Mouse (Mus musculus) c-Kit-positive CD71-positive TER-119-negative erythroid progenitor cells, embryonic 14.5 days (primary cell): ENCODE measurements at regions not wholly inside any gene's neighbourhood (a gene's known extent, or its start where the extent isn't known, plus 50 kb on each side); places are given as distances from the start of the nearest gene placed in this dataset.
"Not testable (repeated sequence)": the region's sequence is repeated elsewhere in the genome, so short reads cannot be mapped to it uniquely, and the experiment has no call there.

Experiments used
- DNase-seq: peaks from one replicate; pipeline ENCODE4 v3.0.0-alpha.2; 2013; ENCODE audit warnings: low read depth

DNA sequence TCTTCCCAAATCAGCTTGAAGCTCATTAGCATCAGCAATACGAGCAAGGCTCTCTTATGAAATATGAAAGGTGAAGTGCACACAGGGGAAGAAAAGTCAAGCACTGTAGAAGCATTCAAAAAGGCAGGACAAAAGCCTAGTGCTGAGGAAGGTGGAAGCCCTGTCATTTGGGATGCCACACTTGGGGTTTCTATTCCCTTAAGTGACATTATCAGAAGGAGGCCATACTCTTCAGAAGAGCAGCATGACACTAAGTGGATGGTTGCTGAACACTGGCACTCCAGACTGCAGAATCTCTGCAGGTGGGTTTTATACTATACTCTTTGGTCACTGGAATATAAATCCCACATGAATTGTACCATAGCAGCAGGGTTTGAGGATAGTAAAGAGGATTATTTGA, 120.4 kb upstream of the Pcsk1 start:
- DNase-seq, result no peak

DNA sequence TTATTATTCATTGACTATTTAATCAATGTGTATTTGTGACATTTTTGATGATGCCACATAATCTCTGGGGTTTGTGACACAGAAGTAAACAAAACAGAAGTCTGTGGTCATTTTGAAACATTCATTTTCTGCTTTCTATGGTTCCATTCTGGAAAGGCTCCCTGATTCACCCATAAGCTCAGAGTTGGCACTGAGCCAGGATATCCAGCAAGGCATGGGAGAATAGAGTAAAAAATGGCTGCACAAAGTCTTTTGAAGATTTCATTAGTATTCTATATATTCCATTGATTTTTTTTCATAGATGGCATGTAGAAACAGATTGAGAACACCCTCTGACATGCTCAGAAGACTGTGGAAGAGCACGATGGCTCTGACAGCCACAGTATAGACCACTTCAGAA, 133.8 kb upstream of the Pcsk1 start:
- DNase-seq, result no peak

DNA sequence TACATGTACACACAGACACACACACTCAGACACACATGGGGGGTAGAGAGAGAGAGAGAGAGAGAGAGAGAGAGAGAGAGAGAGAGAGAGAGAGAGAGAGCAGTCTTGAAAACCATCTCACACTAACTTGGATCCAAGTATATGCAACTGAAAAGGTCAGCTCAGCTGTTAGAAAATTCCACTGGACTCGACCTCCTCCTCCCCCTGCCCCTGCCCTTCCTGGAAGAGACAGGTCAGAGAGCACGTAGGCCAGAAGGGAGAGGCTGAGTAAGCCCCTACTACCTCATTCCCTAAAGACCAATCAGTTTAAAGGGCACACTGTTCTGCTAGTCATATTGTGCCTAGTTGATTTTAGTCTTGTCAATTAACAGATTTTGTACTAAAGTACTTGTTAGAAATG, 105.0 kb upstream of the Cast start:
- not testable (repeated sequence) for DNase-seq

DNA sequence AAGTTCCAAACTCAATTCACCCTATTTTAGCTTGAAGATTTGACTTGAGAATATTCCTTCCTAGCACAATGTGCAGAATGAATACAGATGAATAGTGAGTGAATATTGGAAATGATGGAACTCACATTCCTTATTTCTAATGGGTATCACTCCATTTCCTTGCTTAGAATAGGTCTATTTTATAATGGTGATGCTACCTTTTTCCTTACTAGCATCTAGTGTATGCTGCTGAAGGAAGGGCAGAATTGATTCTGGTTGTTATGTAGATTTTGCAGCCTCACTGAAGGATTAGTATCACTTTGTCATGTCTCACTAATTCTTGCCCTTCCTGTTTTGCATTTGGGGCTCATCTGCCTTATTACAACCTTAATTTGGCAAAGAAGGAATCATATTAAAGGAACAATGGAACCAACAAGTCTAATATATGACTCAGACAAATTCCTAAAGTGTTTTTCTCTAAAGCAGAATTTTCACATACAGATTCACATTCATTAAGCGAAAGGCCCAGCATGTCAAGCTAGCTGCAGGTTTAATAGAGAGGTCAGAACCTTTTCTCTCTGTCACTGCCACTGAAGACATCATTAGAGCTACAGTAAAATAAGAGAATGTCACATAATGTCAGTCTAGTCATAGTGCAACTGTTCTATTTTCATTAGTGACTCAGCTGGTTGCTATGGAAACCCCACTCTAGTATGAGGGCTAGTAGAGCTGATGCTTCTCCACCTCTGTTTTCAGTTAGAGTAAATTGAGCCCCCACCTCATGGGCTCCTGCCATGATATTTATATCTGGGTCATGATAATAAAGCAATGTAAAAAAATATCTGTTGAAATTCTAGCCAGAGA, 94.8 kb upstream of the Cast start:
- DNase-seq, result no peak

DNA sequence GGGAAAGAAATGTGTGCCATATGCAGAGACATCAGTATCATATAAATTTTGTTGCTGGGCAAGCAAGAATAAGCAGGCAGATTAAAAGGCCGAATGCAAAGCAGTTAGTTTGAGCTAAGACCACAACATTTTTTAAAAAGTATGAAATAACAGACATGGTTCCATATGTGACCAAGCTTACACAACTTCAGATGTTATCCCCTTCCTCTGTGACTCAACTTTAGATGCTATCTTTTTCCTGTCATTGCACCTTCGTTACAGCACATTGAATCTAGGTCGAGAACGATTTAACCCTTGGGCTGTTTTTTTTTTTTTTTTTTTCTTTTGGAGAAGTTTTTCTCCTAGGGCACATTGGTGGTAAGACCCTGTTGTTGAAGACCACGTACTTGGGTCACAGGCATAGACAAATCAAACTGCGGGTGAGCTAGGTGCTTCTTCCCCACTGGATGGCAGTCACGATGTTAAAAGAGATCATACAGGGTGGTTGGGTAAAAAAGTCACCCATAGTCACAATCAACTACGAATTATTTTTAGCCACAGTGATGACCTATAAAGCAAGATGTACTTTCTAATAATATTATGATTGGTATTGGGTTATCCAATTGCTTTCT, 81.4 kb upstream of the Cast start:
- no peak for DNase-seq

DNA sequence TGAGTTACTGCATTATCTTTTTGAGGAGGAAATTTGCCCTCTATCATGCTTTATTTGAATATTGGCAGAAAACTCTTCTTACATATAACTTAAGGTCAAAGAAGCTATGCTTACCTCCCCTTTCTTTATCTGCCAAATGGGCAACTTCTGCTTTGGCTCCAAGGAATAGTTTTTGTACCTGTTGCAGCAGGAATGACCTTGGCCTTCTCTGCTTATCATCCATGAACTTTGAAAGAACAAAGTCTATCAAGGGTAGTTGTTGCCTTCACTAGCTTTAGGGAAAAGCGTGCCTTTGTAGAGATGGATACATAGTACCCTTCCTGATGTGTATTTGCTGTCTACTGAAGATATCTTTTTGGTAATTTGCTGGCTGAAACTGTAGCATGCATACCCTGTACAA, 59.1 kb upstream of the Cast start:
- no peak for DNase-seq

DNA sequence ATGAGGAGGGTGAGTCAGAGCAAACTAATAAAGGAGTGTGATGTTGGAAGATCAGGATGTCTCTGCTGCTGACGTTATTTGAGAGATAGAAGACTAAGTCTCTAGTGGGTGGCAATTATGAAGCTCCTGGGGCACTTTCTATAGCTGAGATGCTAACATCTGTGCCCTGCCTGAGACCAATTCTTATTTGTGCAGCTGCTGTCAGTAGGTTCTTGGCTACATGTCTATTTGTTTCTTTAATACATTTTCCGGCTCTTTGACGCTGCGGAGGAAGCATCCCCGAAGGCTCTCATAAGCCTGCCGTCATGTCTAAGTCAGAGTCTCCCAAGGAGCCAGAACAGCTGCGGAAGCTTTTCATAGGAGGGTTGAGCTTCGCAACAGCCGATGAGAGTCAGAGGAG, 55.4 kb upstream of the Cast start:
- DNase-seq, result no peak

DNA sequence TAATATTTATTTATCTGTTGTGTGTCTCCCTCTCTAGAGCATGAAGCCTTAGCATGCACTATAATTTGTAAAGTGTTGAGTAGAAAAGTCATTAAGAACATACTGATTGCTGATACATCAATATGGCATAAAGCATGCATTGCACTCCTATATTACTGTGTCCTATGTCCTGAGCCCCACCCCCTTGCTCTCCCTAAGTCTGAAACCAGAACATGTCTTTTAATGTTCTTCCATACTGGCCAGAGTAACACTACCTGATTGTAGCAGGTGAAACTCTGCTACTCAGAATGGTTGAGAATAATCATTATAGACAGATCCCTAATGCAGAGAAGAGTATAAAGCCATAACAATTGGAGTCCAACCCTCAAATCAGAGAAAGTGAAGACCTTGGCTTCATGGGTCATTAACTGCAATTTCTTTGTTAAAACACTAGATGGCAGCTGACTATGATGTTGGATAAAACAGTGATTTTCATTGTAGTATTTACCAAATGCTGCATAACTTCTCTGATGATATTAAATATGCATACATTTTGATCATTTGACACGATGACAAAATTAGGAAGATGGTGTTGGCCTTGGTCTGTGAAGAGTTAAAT, 52.9 kb upstream of the Cast start:
- DNase-seq, result peak; percentile 3
